In genomic region chr1:86441724-86441979, GRCm38 (mm10) we compare ENCODE assay signal across 8 mouse cellular contexts. TPM values are rescaled to one million over a fixed set of nuclear protein-coding genes. Genes with fewer than 3 reads are reported as not detected.
DNase-seq lines count a peak whose midpoint lies in the region; ATAC-seq and TF ChIP-seq lines count a peak whose summit lies in the region.

No protein-coding gene starts in this region.

- H3K4me1 ChIP-seq in erythroblast, embryonic 14.5 days (ENCODE audit: control insufficient read depth), result peaks cover 74% of the 10 kb centered on the region
- H3K4me1 ChIP-seq in forebrain, embryonic 14.5 days (ENCODE audit: control insufficient read depth, insufficient read depth, low read length), result peaks cover 18% of the 10 kb centered on the region
- H3K4me1 ChIP-seq in liver, embryonic 12.5 days, result peaks cover 72% of the 10 kb centered on the region

- no peak for DNase-seq in forebrain, embryonic 14.5 days (ENCODE audit: low spot score)
- no peak for DNase-seq in natural killer cell, adult 2 months (ENCODE audit: low spot score in 2 of 2)
- no peak for DNase-seq in adrenal gland, postnatal 10 days
- no peak for DNase-seq in right cerebral cortex, postnatal 4 days

- H3K4me2 ChIP-seq in forebrain, embryonic 14.5 days (ENCODE audit: low read length), result peak overlapping the region; percentile 84
- peak overlapping the region; percentile 99 for H3K4me2 ChIP-seq in liver, embryonic 12.5 days

- H3K79me2 ChIP-seq in C2C12 (ENCODE audit: control insufficient read depth, insufficient read depth), result peaks cover 8% of the 10 kb centered on the region

- H3ac ChIP-seq in C2C12 (ENCODE audit: control insufficient read depth, insufficient read length, low read depth), result peak overlapping the region; percentile 92

- no peaks in the 10 kb centered on the region for H3K9me3 ChIP-seq in erythroblast, embryonic 14.5 days (ENCODE audit: control insufficient read depth, low read length)
- no peaks in the 10 kb centered on the region for H3K9me3 ChIP-seq in forebrain, embryonic 14.5 days (replicated peaks; ENCODE audit: control insufficient read depth, low read length)
- H3K9me3 ChIP-seq in liver, embryonic 12.5 days (replicated peaks), result no peaks in the 10 kb centered on the region

- H3K79me3 ChIP-seq in C2C12 (ENCODE audit: low read depth), result no peaks in the 10 kb centered on the region

- H3K27ac ChIP-seq in forebrain, embryonic 14.5 days (ENCODE audit: low read depth, low read length), result peak overlapping the region; percentile 100
- peak overlapping the region; percentile 92 for H3K27ac ChIP-seq in liver, embryonic 12.5 days

- WGBS in forebrain, embryonic 14.5 days, result 0% methylated on average over 5 of the region's 5 CpGs
- WGBS in liver, embryonic 12.5 days (ENCODE audit: insufficient replicate concordance), result under 1% methylated on average over 5 of the region's 5 CpGs

- no peak for ATAC-seq in erythroblast, adult 5-6 weeks (replicated peaks; ENCODE audit: low FRiP score, poor library complexity, severe bottlenecking)
- ATAC-seq in forebrain, embryonic 14.5 days, result no peak
- no peak for ATAC-seq in liver, embryonic 12.5 days

- TF ChIP-seq CTCF in C2C12 (IDR thresholded peaks at IDR 0.05; ENCODE audit: control insufficient read depth, insufficient read depth, insufficient read length), result no peak

- no peaks in the 10 kb centered on the region for H3K36me3 ChIP-seq in erythroblast, embryonic 14.5 days (ENCODE audit: control insufficient read depth)
- no peaks in the 10 kb centered on the region for H3K36me3 ChIP-seq in C2C12 (ENCODE audit: control insufficient read depth, insufficient read depth)
- no peaks in the 10 kb centered on the region for H3K36me3 ChIP-seq in forebrain, embryonic 14.5 days (ENCODE audit: control insufficient read depth, insufficient read depth, low read length)
- H3K36me3 ChIP-seq in liver, embryonic 12.5 days, result no peaks in the 10 kb centered on the region

- peak overlapping the region; percentile 74 for H3K4me3 ChIP-seq in erythroblast, embryonic 14.5 days (replicated peaks)
- H3K4me3 ChIP-seq in C2C12 (ENCODE audit: insufficient read depth, poor library complexity, severe bottlenecking), result peak overlapping the region; percentile 39
- H3K4me3 ChIP-seq in forebrain, embryonic 14.5 days (ENCODE audit: low read depth, low read length), result peak overlapping the region; percentile 43
- H3K4me3 ChIP-seq in liver, embryonic 12.5 days, result peak overlapping the region; percentile 70

- H3K9ac ChIP-seq in forebrain, embryonic 14.5 days (ENCODE audit: low read length), result peak overlapping the region; percentile 97
- H3K9ac ChIP-seq in liver, embryonic 12.5 days, result peak overlapping the region; percentile 88

- H3K27me3 ChIP-seq in erythroblast, embryonic 14.5 days (ENCODE audit: control insufficient read depth), result peaks cover 4% of the 10 kb centered on the region
- no peaks in the 10 kb centered on the region for H3K27me3 ChIP-seq in C2C12 (ENCODE audit: control insufficient read depth, insufficient read depth, insufficient read length)
- H3K27me3 ChIP-seq in forebrain, embryonic 14.5 days (replicated peaks; ENCODE audit: control insufficient read depth, insufficient read depth, low read length), result no peaks in the 10 kb centered on the region
- no peaks in the 10 kb centered on the region; the same call in 1 of the 2 replicates for H3K27me3 ChIP-seq in liver, embryonic 12.5 days (replicated peaks)

TF ChIP-seq in C2C12, 6 proteins besides CTCF, POLR2A, EP300 and RAD21:
- TF ChIP-seq MYOD1 (IDR thresholded peaks at IDR 0.05; ENCODE audit: control insufficient read depth, insufficient read length, low read depth), result no peak
- no peak for TF ChIP-seq FOSL1 (IDR thresholded peaks at IDR 0.05; ENCODE audit: insufficient read depth, low read length, poor library complexity, severe bottlenecking)
- no peak for TF ChIP-seq MAX (IDR thresholded peaks at IDR 0.05)
- TF ChIP-seq MYOG (IDR thresholded peaks at IDR 0.05; ENCODE audit: control insufficient read depth, extremely low read depth, insufficient read length), result no peak
- TF ChIP-seq USF1 (IDR thresholded peaks at IDR 0.05; ENCODE audit: low read depth), result no peak
- TF ChIP-seq CEBPB (IDR thresholded peaks at IDR 0.05; ENCODE audit: low read depth), result no peak

RNA-seq across cellular contexts. Expression of gene Tex44, which starts 15.5 kb away (rescaled TPM):
- polyA plus RNA-seq in erythroblast, embryonic 14.5 days (2012), result not detected in 2 replicates
- total RNA-seq in erythroblast, adult 5-6 weeks (2015; ENCODE audit: low replicate concordance), result not detected in 2 replicates
- total RNA-seq in erythroblast, adult 5-6 weeks (2017; ENCODE audit: low replicate concordance), result not detected in 2 replicates
- polyA plus RNA-seq in C2C12 (2012; fragmentation: generic; extraction: Trizol), result not detected
- polyA plus RNA-seq in forebrain, embryonic 14.5 days (2014; fragmentation: Nextera tagmentation; extraction: Ambion mirVana), result not detected in 2 replicates
- not detected in 2 replicates for polyA plus RNA-seq in liver, embryonic 12.5 days (2016; fragmentation: Nextera tagmentation; extraction: Ambion mirVana)
- not detected for total RNA-seq in adrenal gland, postnatal 10 days (2021)

RNA-seq across cellular contexts. Expression of gene Nmur1, which starts 15.6 kb away (rescaled TPM):
- polyA plus RNA-seq in erythroblast, embryonic 14.5 days (2012), result not detected in 2 replicates
- total RNA-seq in erythroblast, adult 5-6 weeks (2015; ENCODE audit: low replicate concordance), result not detected in 2 replicates
- not detected in 2 replicates for total RNA-seq in erythroblast, adult 5-6 weeks (2017; ENCODE audit: low replicate concordance)
- polyA plus RNA-seq in C2C12 (2012; fragmentation: generic; extraction: Trizol), result 0.02 TPM
- polyA plus RNA-seq in forebrain, embryonic 14.5 days (2014; fragmentation: Nextera tagmentation; extraction: Ambion mirVana), result not detected in 2 replicates
- polyA plus RNA-seq in liver, embryonic 12.5 days (2016; fragmentation: Nextera tagmentation; extraction: Ambion mirVana), result 0.19 TPM in 1 of 2 replicates, not detected in the other
- total RNA-seq in adrenal gland, postnatal 10 days (2021), result not detected
